Mouse (Mus musculus) cortical plate, adult 2 months (tissue): Measurements from ENCODE around the gene Bcl2a1a. TPM values are rescaled to one million over a fixed set of nuclear protein-coding genes. Genes with fewer than 3 reads are reported as not detected.

Source experiments
- polyA plus RNA-seq: library from polyadenylated mRNA; depleted of rRNA; stranded (reverse); fragments of >200 nt; gene quantifications from 2 replicates; pipeline ENCODE4 v1.2.3, GENCODE M21; 2012; rRNA removed

Gene Bcl2a1a
- polyA plus RNA-seq, 1 experiment, result 0.67 TPM

Other genes starting within 250 kb of the Bcl2a1a start
- 37.1 and 37.9 TPM in 2 replicates for gene Mthfsl, start 236.6 kb upstream of the Bcl2a1a start, polyA plus RNA-seq
- gene Bcl2a1d, start 225.0 kb upstream of the Bcl2a1a start, polyA plus RNA-seq, result 0.34 TPM in 1 of 2 replicates, not detected in the other
- gene Trim43c, start 117.7 kb upstream of the Bcl2a1a start, polyA plus RNA-seq, result not detected in 2 replicates
- gene Trim43b, start 135.9 kb downstream of the Bcl2a1a start, polyA plus RNA-seq, result not detected in 2 replicates
- 2.7 and 3.0 TPM in 2 replicates for gene Bcl2a1b, start 242.3 kb downstream of the Bcl2a1a start, polyA plus RNA-seq
- gene Gm29094, start 242.5 kb downstream of the Bcl2a1a start, polyA plus RNA-seq, result not detected in 2 replicates